Mouse (Mus musculus): ENCODE results near the gene Tmem63a. TPM values are rescaled to one million over a fixed set of nuclear protein-coding genes. Genes with fewer than 3 reads are reported as not detected.
A peak's percentile ranks its signal among the peaks of the same experiment; 100 is the strongest.
"Not testable (repeated sequence)": the region's sequence is repeated elsewhere in the genome, so short reads cannot be mapped to it uniquely, and the experiment has no call there.

Tmem63a gene
- total RNA-seq, 1 experiment from 2014 or later = 92.4 TPM

DNA sequence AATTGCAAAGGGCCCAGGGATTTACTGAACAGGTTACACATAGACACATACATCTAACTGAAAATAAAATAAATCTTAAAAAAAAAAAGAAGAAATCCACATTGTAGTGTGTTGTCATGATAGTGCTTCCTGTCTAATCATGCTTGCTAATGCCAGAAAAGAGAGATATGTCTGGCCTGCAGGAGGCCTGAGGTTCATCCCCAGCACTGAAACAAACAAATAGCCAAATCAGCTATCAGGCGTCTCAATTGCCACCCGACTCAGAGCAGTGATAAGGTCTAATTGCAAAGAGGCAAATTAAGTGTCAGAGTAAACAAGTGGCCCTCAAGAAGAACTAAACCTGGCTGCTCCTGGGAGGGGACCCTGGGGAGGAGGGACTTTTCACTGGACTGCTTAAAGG lies 12.5 kb upstream of the Tmem63a start:
- DNase-seq = no peak

DNA sequence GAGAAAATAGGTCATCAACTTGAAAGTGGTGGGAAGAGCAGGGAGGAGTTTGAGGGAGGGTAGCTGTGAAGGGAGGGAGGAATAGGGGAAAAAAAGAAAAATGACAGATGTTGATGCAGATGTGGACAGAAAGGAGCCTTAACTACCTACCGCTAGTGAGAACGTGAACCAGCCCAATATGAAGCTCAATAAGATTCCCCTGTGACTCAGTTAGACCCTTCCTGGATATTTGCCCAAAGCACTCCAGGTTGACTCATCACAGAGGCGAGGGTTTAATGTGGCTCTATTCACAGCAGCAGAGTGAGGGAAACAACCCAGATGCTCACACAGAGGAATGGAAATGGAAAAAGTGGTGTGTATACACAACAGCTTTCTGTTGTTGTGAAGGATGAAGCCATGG lies 11.0 kb upstream of the Tmem63a start:
- DNase-seq = no peak

DNA sequence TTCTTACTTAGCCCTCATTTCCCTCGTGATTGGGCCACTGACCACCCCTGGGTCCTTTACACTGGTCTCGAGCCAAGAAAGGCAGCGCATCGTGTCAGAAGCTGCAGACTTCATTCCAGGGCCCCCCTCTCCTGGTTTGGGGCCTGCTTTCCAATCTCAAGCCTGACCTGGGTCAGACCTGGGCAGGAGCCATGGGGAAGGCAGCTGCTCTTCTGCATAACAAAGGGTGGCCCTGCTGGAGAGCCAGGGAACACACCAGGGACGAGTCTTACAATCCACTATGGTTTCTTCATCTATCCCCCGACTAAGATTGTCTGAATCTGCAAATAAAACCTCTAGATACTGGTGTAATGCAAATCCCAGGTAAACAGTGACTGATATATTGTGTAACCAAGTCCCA lies 8.5 kb upstream of the Tmem63a start:
- no peak for DNase-seq

DNA sequence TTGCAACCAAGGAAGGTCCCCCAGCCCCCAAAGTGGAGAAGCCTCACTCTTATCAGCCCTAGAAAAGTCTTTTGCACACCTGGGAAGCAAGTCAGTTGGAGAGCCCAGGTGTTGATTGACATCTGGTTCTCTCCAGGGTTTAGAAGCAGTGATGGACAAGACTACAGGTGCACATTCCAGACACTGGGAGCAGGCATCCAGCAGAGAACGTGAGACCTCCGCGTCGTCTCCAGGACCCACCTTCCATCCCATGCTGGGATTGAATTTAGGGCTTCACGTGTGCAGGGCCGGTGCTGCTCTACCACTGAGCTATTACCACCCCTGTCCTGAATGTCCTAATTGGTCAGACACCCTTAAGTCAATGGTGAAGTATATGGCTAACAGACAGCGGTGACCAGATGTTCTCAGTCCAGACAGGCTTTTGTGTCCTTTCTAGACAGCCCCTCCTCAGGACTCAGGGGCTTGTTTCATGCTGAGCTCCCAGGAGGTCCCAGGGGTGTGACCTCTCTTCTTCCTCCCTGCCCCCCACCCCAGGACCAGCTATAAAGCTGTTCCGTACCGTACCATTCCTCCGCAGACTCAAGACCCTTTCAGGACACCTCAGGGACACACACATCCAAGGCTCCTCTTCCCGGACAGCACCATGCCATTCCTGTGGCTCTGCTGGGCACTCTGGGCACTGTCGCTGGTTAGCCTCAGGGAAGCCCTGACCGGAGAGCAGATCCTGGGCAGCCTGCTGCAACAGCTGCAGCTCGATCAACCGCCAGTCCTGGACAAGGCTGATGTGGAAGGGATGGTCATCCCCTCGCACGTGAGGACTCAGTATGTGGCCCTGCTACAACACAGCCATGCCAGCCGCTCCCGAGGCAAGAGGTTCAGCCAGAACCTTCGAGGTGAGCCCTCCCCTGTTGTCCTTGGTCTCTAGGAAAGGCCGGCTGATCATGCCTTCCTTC lies 7.4 kb upstream of the Tmem63a start, which contains the start of gene Lefty1:
Lefty1 (plus strand) TSS at position 556 of the 953 bp plus-strand sequence.
- no peak for DNase-seq

DNA sequence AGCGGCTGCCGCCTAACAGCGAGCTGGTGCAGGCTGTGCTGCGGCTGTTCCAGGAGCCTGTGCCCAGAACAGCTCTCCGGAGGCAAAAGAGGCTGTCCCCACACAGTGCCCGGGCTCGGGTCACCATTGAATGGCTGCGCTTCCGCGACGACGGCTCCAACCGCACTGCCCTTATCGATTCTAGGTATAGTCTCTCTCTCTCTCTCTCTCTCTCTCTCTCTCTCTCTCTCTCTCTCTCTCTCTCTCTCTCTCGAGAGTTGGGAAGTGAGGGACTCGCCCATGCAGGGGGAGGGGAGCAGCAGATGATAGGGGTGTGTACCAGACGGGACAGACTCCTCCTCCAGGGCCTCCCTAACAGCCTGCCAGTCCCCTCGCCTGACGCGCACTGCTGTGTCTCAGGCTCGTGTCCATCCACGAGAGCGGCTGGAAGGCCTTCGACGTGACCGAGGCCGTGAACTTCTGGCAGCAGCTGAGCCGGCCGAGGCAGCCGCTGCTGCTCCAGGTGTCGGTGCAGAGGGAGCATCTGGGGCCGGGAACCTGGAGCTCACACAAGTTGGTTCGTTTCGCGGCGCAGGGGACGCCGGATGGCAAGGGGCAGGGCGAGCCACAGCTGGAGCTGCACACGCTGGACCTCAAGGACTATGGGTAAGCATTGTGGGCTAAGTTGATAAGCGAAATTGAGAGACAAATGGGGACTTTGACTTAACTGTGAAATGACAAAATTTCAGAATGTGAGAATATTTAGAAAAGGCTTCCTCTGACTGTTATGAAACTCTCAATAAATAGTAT lies 5.3 kb upstream of the Tmem63a start:
- DNase-seq = peak; percentile 64

DNA sequence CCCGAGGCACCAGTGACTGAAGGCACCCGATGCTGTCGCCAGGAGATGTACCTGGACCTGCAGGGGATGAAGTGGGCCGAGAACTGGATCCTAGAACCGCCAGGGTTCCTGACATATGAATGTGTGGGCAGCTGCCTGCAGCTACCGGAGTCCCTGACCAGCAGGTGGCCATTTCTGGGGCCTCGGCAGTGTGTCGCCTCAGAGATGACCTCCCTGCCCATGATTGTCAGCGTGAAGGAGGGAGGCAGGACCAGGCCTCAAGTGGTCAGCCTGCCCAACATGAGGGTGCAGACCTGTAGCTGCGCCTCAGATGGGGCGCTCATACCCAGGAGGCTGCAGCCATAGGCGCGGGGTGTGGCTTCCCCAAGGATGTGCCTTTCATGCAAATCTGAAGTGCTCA lies 4.5 kb upstream of the Tmem63a start:
- not testable (repeated sequence) for DNase-seq

DNA sequence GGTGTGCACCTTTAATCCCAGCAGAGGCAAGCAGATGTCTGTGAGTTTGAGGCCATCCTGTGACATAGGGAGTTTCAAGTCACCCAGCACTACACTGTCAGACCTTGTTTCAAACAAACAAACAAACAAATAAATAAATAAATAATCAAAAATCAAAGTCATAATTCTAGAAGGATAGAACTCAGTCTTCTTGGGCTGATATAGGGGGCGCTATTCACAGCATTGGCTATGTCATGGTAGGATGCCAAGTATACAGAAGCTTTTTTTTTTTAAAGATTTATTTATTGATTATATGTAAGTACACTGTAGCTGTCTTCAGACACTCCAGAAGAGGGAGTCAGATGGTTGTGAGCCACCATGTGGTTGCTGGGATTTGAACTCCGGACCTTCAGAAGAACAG lies 3.4 kb upstream of the Tmem63a start:
- DNase-seq = not testable (repeated sequence)

DNA sequence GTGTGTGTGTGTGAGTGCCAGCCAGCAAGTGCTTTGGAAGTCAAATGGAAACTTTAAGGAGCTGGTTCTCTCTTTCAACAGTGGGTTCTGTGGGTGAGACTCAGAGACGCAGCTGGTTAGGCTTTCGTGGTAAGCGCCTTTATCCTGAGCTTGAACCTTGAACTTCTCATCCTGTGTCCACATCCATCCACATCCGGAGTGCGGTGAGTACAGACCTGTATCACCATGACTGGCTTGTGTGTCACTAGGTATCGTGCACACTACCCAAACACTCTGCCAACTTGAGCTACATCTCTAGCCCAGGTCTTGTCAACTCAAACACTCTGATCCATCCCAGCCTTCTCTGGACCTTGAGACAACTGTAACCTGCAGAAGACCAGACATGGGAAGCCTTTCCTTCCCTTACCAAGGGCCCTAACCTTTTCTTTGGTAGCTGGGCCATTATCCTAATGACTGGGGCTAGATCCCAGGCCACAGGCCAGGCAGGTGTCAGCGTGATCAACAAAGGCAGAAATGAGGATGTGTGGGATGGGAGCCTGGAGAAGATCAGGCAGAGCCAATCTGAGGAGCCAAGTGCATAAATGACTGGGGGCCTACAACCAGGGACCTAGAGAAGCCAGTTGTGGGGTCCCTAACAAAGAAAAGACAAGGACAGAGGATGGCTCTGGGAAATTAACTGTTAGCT lies 1.2 kb upstream of the Tmem63a start:
- no peak for DNase-seq

DNA sequence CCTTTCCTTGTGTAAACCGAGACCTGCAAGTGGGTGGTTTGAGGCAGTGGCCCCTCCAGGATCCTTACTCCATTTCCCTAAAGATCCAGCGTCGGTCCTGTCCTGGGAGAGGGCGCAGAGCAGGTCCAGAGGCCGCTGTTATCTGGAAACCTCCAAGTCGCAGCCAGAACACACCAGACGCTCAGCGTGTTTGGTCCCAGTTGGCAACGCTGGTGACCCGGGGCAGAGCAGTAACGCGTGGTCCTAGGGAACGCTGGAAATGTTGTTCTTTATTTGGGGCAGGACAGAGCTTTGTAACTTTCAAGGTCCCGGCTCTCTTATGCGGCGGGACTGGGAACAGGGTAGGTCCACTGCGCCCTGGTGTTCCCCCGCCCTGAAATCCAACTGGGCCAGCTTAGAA lies 418 bp upstream of the Tmem63a start:
- DNase-seq = peak; percentile 41

DNA sequence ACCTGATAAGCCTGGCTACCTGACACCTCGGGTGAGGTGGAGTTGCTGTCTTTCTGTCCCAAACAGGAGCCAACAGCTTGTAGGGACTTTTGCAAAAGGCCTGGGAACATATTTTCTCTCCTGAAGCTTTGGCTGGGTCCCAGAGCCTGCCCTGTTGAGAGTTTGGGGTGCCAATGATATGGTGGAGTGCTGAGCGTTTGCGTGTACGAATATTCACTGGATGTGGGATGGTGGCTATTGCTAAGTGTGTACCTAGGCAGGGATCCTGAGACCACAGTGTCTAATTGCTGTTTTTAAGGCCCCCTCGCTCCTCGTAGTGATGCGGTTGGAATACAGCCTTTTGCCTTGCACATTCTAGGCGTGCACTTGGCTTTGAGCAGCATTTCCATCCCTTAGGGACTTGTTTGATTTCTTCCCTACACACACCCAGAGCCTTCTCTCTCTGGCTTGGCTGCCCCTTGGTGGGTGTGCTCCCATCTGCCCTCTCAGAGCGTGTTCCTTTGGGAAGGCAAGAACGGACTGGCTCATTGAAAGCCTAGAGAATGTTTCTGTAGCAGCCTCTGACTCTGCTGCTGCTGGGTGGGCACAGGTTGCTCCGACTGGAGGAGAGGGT lies 994 bp downstream of the Tmem63a start:
- no peak for DNase-seq

DNA sequence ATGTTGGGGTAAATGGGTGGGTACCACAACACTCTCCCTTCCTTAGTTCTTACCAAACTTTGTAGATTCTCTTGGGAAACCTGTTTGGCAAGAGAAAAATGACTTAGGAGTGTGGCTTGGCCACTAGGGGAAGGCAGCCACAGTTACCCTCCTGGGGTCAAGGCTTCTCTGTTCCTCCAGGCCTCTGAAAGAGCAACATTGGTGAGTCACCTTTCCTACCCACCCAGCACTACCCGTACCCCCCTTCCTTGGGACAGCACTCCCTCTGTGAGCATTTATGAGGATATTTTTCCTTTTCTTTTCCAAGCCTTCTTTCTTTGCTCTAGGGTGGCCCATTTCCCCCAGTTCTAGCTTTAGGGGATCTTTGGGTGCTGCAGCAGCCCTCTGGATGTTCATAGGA lies 1.8 kb downstream of the Tmem63a start:
- peak; percentile 27 for DNase-seq

DNA sequence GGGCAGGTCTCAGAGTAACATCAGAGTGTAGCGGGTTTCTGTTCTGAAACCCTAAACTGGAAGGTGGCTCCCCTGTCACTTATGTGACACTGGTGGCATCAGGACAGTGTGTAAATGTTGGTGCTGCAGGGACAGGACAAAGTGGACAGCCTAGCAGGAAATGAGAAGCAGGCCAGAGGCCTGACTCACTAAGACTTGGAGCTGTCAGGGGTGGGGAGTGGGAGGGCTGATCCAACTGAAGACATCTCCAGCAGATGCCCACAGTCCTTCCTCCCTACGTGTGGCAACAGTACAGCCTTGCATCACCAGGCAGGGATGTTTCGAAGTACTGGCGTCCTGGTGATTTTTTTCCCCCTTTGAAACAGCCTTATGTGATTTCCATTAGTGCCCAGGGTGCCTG lies 2.4 kb downstream of the Tmem63a start:
- DNase-seq = peak; percentile 26

DNA sequence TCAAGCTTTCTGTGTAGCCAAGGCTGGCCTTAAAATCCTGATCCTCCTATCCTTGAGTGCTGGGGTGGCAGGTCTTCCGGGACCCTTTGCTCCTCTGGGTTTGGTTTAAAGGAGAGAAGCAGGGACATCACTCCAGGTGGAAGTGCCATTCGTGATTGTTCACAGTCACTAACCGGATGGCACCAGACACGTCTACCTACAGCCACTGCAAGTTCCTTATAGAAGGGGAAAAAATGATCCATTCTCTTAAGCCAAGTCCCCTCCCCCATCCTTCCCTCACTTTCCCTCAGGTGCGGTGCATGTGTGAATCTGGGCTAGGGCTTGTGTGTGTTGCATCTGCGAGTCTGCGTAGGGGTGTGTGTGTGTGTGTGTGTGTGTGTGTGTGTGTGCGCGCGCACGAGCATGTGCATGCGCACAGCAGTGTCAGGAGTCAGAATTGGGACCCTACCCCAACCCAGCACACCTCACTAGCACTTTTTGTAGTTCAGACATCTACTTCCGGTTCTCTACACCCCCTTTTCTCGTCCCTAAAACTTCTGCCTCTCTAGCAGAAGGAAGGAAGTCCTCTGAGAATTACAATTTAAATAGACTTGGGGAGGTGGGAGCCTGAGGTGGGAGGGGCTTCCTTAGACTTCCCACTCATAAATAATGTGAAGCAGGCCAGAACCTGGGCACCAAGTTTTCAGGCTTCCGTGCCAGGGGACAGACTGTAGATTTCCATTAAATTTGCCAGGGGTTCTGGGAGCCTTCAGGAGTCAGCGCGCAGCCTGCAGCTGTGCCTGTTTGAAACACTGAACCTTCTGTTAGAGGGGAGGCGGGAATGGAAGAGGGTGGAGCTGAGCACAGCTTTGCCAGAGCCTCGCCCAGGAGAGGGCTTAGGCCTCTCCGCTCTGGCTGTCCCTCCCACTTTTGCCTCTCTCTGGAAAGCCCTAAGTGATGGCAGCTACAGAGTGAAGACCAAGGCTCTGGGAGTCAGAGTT lies 3.1 kb downstream of the Tmem63a start:
- peak; percentile 38 for DNase-seq

DNA sequence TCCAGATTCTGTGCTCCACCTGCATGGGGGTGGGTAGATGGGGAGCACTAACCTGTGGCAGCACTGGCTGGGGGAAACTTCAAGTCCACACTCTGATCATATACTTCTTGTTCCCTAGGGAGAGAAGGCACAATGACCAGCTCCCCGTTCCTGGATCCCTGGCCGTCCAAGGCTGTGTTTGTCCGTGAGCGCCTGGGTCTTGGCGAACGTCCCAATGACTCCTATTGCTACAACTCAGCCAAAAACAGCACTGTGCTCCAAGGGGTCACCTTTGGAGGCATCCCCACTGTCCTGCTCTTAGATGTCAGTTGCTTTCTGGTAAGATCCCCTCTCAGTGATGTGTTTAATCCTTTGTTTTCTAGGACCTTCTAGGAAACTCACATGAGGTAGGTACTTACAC lies 4.3 kb downstream of the Tmem63a start:
- peak; percentile 79 for DNase-seq

DNA sequence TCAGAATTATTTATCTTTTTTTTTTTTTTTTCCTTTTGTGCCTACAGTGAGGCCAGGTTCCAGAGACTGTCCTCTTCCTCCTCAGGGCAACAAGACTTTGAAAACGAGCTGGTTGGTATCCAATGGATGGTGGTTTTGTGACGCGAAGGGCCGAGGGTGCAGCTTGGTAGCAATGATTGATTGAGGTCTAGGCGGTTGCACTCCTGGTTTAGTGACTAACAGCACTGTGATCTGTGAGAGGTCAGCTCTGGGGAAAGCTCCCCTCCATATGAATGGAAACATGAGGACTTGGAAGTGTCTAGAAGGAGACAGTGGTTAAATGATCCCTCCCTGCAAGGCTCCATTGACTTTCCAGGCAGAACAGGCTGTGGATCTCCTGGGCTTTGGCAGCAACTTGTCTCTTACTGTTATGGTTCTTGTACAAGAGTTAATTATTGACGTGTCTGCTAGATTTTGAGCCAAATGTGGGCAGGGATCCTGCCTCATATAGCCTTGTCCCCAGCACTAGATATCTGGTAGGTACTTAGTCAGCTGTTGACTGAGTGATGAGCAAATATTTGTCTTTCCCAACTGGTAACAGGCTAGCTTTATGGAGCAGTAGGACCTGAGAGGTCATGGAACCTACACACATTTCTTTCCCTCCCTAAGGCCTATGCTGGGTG lies 10.1 kb downstream of the Tmem63a start:
- DNase-seq = no peak

DNA sequence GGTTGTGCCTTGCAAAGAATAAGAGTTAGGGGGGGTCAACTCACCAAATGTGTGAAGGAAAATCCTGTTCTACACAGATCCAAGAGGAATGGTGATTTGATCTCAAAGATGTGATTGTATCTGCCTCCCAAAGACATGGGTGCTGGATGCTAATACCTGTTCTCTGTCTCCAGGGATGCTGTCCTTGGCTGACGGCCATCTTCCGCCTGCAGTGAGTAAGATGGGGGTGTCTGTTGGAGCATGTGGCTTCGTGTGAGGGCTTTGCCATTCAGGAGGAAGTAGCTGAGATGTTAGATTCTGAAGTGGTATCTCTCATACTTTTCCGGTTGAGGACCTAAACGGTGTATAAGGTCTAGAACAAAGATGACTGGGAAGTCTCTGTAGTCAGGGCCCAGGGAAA lies 10.7 kb downstream of the Tmem63a start:
- no peak for DNase-seq

DNA sequence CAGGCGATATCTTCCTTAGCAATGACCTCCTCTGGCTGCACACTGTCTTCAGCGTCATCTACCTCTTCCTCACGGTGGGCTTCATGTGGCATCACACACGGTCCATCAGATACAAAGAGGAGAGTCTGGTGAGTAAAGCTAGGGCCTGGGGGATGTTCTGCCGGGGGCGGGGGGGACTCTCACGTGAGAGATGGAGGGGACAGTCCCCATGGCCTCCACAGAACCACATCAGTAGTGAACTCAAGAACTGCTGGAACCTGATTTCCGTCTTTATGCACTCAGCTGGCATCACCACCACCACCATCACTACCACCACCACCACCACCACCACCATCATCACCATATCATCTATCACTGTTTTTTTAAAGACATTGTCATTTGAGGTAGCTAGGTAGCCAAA lies 14.3 kb downstream of the Tmem63a start:
- no peak for DNase-seq

DNA sequence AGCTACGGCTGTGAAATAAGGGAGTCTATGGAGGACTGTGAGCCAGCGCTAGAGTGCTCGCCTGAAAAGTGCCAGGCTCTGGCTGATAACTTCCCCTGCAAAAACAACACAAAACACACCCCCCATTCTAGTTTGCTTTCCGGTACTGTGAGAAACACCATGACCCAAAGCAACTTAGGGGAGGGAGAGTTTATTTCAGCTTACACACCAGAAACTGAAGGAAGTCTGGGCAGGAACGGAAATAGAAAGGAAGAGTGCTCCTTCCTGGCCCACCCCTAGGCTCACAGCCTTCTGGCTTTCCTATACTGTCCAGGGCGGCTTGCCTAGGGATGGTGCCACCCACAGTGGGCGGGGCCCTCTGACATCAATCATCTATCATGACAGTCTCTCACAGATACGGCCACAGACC lies 14.8 kb downstream of the Tmem63a start:
- no peak for DNase-seq

DNA sequence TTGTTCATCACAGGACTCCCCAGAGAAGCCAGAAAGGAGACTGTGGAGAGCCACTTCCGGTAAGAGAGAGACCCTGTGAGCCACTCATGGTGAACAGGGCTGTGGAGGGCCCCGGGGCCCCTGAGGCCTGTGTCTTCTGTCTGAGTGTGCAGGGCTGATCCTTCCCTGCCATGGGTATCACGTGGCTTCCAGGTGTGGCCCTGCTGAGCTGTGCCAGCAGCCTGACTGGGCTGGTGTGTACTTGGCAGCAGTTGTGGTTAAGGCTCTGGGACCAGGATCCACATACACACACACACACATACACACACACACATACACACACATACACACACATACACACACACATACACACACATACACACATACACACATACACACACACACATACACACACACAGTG lies 15.8 kb downstream of the Tmem63a start:
- no peak for DNase-seq

DNA sequence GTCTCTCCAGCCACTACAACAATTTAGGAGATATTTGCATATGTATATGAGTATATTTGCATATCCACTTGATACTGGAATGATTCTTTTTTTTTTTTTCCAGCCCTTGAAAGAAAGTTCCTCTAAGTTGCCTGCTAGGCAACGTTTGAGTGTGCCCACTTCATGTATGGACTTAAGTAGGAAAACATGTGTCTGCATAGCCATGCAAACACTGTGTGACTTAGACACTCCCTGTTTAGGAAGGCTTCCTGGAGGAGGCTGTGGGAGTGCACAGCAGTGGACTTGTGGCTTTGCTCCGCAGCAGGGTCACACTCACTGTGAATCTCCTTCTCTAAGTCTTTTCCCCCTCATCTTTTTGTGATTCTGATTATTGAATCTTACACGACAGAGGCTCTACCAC lies 16.7 kb downstream of the Tmem63a start:
- DNase-seq = no peak
